Mouse (Mus musculus) liver, embryonic 16.5 days (tissue): ENCODE data around the gene Pabpc6. TPM values are rescaled to one million over a fixed set of nuclear protein-coding genes. Genes with fewer than 3 reads are reported as not detected.

ENCODE experiments used
- ATAC-seq: fragments of 200-750 bp; cut with Nextera tagmentation; 2 replicates; pipeline ENCODE4 v1.8.0; 2017; ENCODE audit warnings: low read depth, mild to moderate bottlenecking, moderate number of reproducible peaks, moderate library complexity
- H3K27ac ChIP-seq: fragments of 300-500 bp; sonication (generic); 2 replicates; pipeline ENCODE4 v1.5.1; 2014; ENCODE audit warnings: mild to moderate bottlenecking, low read length
- H3K27me3 ChIP-seq: fragments of 300-500 bp; sonication (generic); 2 replicates; pipeline ENCODE4 v1.6.1; 2014; ENCODE audit warnings: low read depth, low read length, mixed read lengths; ENCODE audit not compliant: control insufficient read depth, insufficient read depth
- H3K36me3 ChIP-seq: fragments of 300-500 bp; sonication (generic); 2 replicates; pipeline ENCODE4 v1.6.1; 2014; ENCODE audit warnings: mild to moderate bottlenecking; ENCODE audit not compliant: control insufficient read depth, insufficient read depth
- H3K4me1 ChIP-seq: fragments of 300-500 bp; sonication (generic); 2 replicates; pipeline ENCODE4 v1.6.1; 2014; ENCODE audit warnings: low read depth, low read length, mixed read lengths; ENCODE audit not compliant: control insufficient read depth
- H3K4me2 ChIP-seq: fragments of 300-500 bp; sonication (generic); 2 replicates; pipeline ENCODE4 v1.6.1; 2014; ENCODE audit warnings: low read depth, low read length, mixed read lengths
- H3K4me3 ChIP-seq: fragments of 300-500 bp; sonication (generic); 2 replicates; pipeline ENCODE4 v1.5.1; 2014; ENCODE audit warnings: low read depth, mild to moderate bottlenecking, low read length
- H3K9ac ChIP-seq: fragments of 300-500 bp; sonication (generic); 2 replicates; pipeline ENCODE4 v1.6.1; 2014; ENCODE audit warnings: low read depth, low read length
- H3K9me3 ChIP-seq: fragments of 300-500 bp; sonication (generic); replicated peaks from 2 replicates; pipeline ENCODE4 v1.6.1; 2016; ENCODE audit warnings: low read length; ENCODE audit not compliant: control insufficient read depth
- WGBS: fragments of 180-500 bp; shearing (Covaris S2); extraction: QIAGEN DNeasy Blood & Tissue Kit; methylation state at CpG from one replicate; pipeline ENCODE4 v1.1.7; 2014; ENCODE audit not compliant: insufficient replicate concordance; 5-methylcytosine and 5-hydroxymethylcytosine counted together
- polyA plus RNA-seq: library from polyadenylated mRNA; unstranded; fragments of >200 nt; fragmentation: Nextera tagmentation; extraction: Ambion mirVana; gene quantifications from 2 replicates; pipeline ENCODE4 v1.2.1, GENCODE M21; 2015

The Pabpc6 gene
- polyA plus RNA-seq, 1 experiment from 2014 or later = not detected

DNA sequence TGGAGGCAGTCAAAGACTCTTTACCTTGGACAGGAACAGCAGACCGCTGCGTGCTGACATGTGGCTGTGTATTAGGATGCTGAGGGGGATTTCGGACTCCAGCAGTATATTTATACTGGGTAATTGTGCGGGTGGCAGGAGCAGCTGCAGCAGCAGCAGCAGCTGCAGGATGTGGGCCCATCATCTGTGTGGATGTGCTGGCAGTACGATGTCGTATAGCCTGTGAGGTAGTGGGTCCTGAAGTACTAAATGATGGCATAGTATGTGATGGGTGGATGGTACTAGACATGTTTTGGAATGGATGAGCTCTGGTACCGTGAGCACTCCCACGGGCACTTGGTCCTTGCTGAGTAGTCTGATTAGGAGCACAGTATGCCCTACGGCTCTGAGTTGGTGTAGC, 1.6 kb downstream of the Pabpc6 start:
- H3K4me1 ChIP-seq = no peaks in the 10 kb centered on the region
- no peaks in the 10 kb centered on the region for H3K36me3 ChIP-seq
- no peak overlapping the region for H3K4me2 ChIP-seq
- H3K27me3 ChIP-seq = no peaks in the 10 kb centered on the region
- no peaks in the 10 kb centered on the region for H3K9me3 ChIP-seq
- no peak overlapping the region for H3K4me3 ChIP-seq
- ATAC-seq = no peak
- WGBS = 77% methylated on average over 9 of the region's 9 CpGs
- H3K27ac ChIP-seq = no peak overlapping the region
- H3K9ac ChIP-seq = no peak overlapping the region

DNA sequence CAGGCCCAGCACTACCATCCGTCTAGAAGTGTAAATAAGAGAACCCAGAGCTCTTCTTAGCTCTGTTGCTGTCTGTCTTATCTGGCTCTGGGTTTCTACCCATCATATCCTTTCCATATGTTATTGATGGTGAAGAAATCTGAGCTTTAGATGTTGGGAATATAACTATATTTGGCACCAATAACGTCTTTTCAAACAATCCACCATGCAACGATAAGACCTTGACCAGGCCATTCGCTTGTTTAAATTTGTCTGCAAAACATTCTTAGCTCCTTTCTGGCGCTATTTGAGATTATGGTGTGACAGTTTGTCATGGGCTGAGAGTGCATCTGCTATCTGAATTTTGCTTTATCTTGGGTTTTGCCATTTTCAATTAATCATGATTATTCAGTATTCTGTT, 10.9 kb downstream of the Pabpc6 start:
- no peaks in the 10 kb centered on the region for H3K36me3 ChIP-seq
- no peak overlapping the region for H3K4me2 ChIP-seq
- H3K4me3 ChIP-seq = no peak overlapping the region
- no peaks in the 10 kb centered on the region for H3K9me3 ChIP-seq
- no peaks in the 10 kb centered on the region for H3K27me3 ChIP-seq
- no peak overlapping the region for H3K27ac ChIP-seq
- H3K4me1 ChIP-seq = no peaks in the 10 kb centered on the region
- 58% methylated on average over 5 of the region's 5 CpGs for WGBS
- no peak overlapping the region for H3K9ac ChIP-seq
- no peak for ATAC-seq

DNA sequence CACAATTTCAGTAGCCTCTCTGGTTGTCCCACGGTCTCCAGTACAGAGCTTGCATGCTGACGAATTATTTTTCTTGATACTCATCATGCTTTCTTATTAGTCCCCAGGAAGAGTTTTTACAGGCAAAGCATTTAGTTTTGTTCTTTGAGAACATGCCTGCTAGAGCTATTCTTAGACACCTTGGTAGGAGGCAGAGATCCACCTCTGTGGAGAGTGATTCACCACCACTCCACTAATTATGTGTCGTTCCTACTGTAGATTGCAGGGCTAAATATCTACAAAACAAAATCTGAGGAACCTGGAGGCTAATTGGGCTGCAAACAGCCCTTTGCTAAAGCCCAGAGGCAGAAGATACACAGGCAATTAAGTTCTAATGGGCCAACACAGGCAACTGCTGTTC, 15.4 kb downstream of the Pabpc6 start:
- 46% methylated on average over 3 of the region's 3 CpGs for WGBS
- no peak overlapping the region for H3K27ac ChIP-seq
- no peak for ATAC-seq

DNA sequence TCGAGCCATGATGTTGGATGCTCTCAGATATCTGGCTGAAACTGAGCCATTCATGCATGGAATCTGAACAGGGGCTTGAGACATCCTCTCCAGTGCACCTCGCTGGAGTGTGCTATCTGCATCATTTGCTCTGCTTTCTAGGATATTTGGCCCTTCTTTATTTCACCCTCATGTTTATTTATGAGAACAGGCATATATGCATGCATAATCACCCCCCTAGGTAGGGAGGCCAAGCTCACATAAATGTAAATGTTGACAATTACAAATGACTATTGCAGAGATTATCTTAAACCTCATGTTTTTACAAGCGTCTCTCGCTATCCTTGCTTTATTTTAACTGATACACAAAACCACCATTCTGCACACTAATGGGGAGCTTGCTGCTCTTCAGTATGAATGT, 21.9 kb downstream of the Pabpc6 start:
- no peak overlapping the region for H3K9ac ChIP-seq
- ATAC-seq = no peak
- H3K27ac ChIP-seq = no peak overlapping the region
- no peaks in the 10 kb centered on the region for H3K9me3 ChIP-seq
- no peaks in the 10 kb centered on the region for H3K36me3 ChIP-seq
- H3K27me3 ChIP-seq = no peaks in the 10 kb centered on the region
- WGBS = 48% methylated on average over 4 of the region's 4 CpGs
- no peak overlapping the region for H3K4me3 ChIP-seq
- H3K4me2 ChIP-seq = no peak overlapping the region
- H3K4me1 ChIP-seq = no peaks in the 10 kb centered on the region

More for the DNA sequence above, 15.4 kb downstream of the Pabpc6 start:
- Histone ChIP-seq H3K27me3 (no peaks in the 10 kb centered on the region), H3K9ac (no peak overlapping the region), H3K36me3 (no peaks in the 10 kb centered on the region), H3K4me3 (no peak overlapping the region), H3K9me3 (no peaks in the 10 kb centered on the region), H3K4me1 (no peaks in the 10 kb centered on the region), H3K4me2 (no peak overlapping the region)

DNA sequence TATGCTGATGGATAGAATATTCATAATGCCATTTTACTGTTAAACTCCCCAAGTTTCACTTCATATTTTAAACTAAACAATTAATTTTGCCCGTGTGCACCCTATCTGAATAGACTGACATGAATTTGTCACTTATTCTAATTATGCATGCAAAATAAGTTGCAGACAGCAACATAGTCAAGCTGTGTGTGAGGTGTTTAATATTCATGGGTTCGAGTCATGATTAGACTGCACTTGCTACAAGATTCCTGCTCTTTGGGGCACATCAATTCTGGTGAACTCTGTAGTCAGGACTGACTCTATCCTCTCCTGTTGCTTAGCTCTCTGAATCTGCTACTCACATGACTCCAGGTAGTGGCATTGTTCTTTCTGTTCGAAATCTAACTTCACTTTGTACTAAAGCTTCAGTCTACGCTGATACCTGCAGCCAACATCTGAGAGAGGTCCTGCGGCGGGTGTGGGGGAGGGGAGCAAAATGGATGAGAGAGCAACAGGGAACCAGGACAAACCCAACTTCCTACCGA, 25.8 kb downstream of the Pabpc6 start:
- H3K4me1 ChIP-seq = no peaks in the 10 kb centered on the region
- H3K9ac ChIP-seq = no peak overlapping the region
- H3K4me3 ChIP-seq = no peak overlapping the region
- 50% methylated on average over 7 of the region's 7 CpGs for WGBS
- no peaks in the 10 kb centered on the region for H3K36me3 ChIP-seq
- H3K9me3 ChIP-seq = no peaks in the 10 kb centered on the region
- H3K27me3 ChIP-seq = no peaks in the 10 kb centered on the region
- no peak overlapping the region for H3K27ac ChIP-seq
- ATAC-seq = no peak
- H3K4me2 ChIP-seq = no peak overlapping the region

DNA sequence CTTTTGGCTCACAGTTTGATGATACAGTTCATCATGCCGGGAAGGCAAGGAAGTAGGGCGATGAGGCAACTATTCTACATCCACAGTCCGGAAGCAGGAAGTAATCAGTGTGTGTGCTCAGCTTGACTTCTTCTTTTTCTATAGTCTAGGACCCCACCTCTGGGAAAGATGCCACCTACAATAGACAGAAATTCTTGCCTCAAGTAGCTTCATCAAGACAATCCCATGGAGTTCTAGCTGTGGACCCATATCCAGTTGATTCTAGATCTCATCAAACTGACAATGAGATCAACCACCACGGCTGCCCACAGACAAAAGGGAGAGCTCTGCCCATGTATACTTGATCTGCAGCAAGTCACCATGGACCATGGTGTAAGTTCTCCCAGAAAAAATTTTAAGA, 32.5 kb downstream of the Pabpc6 start:
- Histone ChIP-seq H3K9ac (no peak overlapping the region), H3K4me3 (no peak overlapping the region), H3K4me2 (no peak overlapping the region), H3K36me3 (no peaks in the 10 kb centered on the region), H3K9me3 (no peaks in the 10 kb centered on the region), H3K27me3 (no peaks in the 10 kb centered on the region), H3K4me1 (no peaks in the 10 kb centered on the region), H3K27ac (no peak overlapping the region)
- ATAC-seq = no peak
- 59% methylated on average over 4 of the region's 4 CpGs for WGBS

DNA sequence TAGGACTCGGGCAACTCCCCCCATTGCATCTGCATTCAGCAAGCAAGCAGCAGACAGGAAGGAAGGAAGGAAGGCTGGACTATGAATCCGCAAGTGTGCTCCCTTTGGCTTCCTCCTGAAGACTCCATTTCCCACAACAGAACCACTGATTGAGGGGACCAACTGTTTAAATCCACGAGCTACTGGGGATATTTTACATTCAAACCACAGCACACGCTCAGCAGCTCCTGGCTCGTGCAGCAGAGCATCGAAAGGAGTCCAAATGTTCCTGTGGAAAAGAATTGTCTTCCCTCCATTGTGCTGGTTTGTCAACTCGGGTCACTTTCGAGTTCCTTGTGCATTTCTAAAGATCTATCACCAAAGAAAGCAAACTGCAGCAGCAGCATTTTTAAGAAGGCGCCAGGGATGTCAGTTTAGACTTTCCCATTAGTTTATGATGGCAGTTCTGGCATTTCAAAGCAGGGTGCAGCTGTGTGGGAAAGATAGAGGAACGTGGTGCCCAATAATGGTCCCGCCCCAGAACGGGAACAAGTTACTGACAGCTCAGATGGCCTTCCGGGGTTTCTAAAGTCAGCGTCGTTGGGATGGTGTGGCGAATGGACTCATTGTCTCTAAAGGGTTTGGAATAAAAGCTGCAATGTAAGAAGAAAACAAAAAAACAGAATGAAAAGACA, 36.8 kb downstream of the Pabpc6 start:
- no peaks in the 10 kb centered on the region for H3K4me1 ChIP-seq
- WGBS = 25% methylated on average over 16 of the region's 16 CpGs
- no peaks in the 10 kb centered on the region for H3K36me3 ChIP-seq
- H3K9ac ChIP-seq = no peak overlapping the region
- no peak overlapping the region for H3K4me3 ChIP-seq
- H3K9me3 ChIP-seq = no peaks in the 10 kb centered on the region
- no peak overlapping the region for H3K27ac ChIP-seq
- no peaks in the 10 kb centered on the region for H3K27me3 ChIP-seq
- H3K4me2 ChIP-seq = no peak overlapping the region
- no peak for ATAC-seq

DNA sequence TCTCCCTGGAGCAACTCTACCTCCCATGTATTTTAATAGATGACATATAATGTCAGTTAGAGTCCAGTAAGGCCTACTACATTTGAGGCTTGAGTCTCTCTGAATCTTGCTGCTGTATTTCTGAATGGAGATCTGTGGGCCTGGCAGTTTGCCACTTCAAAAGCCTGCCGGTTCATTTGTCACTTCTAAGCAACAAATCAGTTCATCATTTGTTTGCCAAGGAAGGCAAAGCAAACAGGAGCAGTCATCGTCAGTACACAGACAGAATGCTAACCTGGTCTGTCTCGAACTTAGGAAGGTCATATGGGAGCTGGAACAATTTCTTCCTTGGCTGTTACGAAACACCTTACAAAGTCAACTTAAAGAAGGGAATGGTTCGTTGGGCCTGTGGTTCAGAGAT, 37.4 kb downstream of the Pabpc6 start:
- no peak for ATAC-seq
- no peaks in the 10 kb centered on the region for H3K4me1 ChIP-seq
- H3K36me3 ChIP-seq = no peaks in the 10 kb centered on the region
- H3K27ac ChIP-seq = no peak overlapping the region
- H3K4me3 ChIP-seq = no peak overlapping the region
- WGBS = 28% methylated on average over 5 of the region's 5 CpGs
- H3K9ac ChIP-seq = no peak overlapping the region
- H3K4me2 ChIP-seq = no peak overlapping the region
- H3K27me3 ChIP-seq = no peaks in the 10 kb centered on the region
- no peaks in the 10 kb centered on the region for H3K9me3 ChIP-seq

DNA sequence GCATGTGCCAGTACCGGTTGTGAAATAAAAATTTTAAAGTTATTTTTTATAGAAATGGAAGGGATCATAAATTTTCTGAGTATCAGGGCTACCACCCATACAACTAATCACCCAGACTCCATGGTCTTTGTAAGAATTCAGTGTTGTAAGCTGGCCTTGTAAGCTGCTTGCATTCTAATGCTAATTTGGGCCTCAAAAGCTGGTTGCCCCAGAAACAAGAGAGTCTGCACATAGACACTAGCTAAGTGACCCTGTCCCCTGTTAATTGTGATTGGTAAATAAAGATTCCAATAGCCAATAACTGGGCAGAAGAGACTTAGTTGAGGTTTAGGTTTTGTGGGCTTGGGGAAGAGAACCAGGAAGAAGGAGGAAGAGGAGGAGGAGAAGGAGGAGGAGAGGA, 38.4 kb downstream of the Pabpc6 start:
- Histone ChIP-seq H3K27me3 (no peaks in the 10 kb centered on the region), H3K27ac (no peak overlapping the region), H3K4me1 (no peaks in the 10 kb centered on the region), H3K9ac (no peak overlapping the region), H3K4me2 (no peak overlapping the region), H3K9me3 (no peaks in the 10 kb centered on the region), H3K36me3 (no peaks in the 10 kb centered on the region), H3K4me3 (no peak overlapping the region)
- 58% methylated on average over 1 of the region's 1 CpGs for WGBS
- ATAC-seq = no peak
